Mouse (Mus musculus) left cerebral cortex, adult 11 months (tissue): ENCODE results near the gene Mylk.

Experiments
- DNase-seq: peaks from one replicate; pipeline ENCODE4 v3.0.0; 2022; ENCODE audit warnings: low spot score

Gene Mylk

GRCm38 (mm10) chr16:34946301-34946700 is 201.3 kb downstream of the Mylk start:
- no peak for DNase-seq

GRCm38 (mm10) chr16:34950935-34951334 is 205.9 kb downstream of the Mylk start:
- DNase-seq, result no peak

- no peak for DNase-seq
These were observed 207.2 kb downstream of the Mylk start for GRCm38 (mm10) chr16:34952254-34952653.

DNA sequence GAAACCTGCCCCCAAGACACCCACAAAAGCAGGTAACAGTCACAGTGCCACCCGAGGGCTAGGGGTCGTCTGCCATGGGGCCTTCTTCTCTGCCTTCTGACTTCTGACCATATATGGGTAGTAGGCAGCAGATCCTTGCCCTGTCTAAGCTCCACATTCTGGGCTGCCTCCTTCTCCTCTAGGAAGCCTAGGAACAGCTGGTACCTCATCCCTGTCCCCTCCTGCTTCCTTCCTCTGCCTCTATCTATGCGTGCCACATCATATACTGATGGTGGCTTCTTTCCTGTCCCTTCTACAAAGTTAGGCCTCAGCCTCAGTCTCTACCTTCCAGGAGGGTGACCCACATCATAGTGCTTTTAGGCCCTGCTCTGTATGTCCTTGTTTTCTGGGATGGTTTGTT is 207.8 kb downstream of the Mylk start:
- no peak for DNase-seq

DNA sequence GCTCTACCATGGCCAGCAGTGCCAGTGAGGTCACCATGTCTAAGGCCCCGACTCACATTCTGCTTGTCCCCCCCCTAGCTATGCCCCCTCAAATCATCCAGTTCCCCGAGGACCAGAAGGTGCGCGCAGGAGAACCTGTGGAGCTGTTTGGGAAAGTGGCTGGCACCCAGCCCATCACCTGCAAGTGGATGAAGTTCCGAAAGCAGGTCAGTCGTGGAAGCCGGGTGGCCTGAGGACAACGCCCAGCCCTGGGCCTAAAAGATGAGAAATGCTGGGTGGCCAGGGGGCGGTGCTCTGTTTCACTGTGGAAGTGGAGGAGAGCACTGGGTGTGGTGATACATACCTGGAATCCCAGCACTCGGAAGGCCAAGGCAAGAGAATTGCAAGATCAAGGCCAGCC is 208.5 kb downstream of the Mylk start:
- no peak for DNase-seq

DNA sequence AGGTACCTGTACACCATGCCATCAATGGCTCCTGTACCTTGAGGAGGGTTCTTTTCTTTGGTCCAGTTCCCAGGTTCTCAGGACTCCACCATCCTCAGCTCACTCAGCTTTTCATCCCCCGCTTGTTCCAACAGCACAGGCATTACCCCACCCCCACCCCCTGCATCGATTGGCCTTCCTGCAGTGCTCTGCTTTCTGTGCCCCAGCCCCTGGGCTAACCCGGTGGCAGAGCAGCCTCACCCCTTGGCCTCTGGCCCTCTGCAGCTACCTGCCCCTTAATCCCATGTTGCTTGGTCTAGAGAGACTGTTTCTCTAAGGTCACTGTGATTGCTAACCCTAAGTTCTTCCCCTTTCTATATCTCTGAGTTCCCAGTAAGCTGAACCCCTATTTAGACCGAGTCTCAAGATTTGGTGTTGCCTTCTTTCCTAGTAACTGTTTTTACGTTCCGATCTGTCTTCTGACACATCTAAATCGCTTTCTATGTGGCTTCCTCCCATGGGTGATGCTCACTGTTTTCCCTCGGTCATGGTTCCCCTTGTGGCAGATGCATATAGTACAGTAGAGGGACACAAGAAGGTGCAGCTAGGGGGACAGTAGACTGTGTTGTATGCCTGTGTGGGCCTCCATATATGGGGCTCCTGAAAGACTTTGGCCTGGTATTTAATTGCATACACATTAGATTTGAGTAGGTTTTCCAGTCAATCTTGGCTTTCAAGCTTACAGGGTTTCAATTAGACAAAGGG is 212.6 kb downstream of the Mylk start:
- no peak for DNase-seq

DNA sequence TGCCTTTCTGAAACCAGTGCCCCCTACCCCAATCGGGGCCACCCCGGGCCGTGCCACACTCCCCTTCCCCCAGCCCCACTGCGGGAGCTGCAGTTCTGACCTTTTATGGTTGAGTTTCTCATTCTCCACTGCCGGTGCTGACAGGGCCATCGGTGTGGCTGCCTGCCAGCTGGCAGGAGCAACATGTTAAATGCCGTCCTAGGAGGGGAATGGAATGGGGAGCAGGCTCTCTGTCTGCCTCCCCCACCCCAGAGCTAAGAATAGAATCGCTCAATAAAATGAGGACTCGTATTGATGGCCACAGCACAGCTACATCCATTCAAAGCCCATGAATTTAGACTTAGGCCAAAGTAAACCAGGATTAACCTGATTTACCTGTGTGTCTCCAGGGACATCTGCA is 213.7 kb downstream of the Mylk start:
- DNase-seq, result no peak

DNA sequence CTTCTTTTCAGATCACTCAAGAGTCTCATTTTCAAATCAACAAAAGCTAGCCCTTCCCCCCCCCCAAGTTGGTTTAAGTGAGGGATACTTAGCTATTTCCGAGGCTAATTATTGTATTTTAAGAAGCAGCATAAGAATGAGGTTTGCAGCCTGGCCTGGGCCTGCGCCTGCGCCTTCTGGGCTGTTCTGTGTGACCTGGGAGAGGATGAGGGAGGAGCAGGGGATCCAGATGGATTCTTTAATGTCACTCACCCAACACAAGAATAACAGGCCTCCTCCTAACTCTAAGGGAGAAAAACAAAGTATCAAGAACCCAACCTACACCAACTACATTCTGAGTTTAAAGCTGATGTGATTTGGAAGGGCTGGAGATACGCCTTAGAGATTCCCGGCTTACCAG is 214.3 kb downstream of the Mylk start:
- no peak for DNase-seq

- no peak for DNase-seq
These were observed 215.2 kb downstream of the Mylk start for GRCm38 (mm10) chr16:34960243-34960642.

- DNase-seq, result no peak
These were observed 216.0 kb downstream of the Mylk start for GRCm38 (mm10) chr16:34960866-34961582.

- no peak for DNase-seq
These were observed 217.3 kb downstream of the Mylk start for GRCm38 (mm10) chr16:34962322-34962721.

DNA sequence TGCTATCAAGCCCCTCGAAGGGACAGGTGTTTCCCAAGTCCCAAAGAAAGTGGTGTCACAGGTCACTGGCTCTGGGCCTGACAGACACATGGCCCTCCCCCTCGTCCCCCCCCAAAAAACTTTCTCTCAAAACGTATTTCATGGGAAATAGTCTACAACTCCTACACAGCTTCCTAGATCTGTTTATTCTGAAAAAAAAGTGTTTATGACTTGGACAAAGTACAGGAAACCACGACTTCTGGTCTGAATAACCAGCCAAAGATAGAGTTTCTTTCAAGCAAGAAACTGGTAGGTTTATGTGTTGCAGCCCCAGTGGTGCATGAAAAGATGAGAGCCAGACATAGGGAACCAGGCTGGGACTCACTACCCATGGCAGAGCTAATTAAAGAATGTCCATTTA is 218.0 kb downstream of the Mylk start:
- DNase-seq, result no peak

DNA sequence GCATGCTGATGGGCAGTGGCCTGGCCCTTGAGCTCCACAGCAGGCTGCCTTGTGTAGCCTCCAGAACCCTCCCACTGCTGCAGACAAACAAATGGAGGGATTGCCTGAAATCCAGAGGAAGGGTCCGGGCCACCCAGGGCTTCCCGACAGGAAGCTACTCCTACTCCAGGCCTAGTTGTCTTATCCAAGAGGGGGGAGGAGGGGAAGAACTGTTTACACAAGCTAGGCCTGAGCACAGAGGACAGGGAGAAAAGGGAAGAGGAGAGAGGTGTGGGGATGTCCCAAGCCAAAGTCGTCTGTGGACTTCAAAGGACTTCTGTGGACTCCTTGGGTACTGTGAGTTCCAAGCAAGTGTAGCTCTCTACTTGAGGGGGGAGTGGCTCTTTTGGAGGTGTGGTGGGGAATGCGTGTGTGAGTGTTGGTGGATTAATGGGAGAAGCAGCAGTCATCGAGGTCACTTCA is 221.6 kb downstream of the Mylk start:
- no peak for DNase-seq

- peak; percentile 63 for DNase-seq
These were observed 222.2 kb downstream of the Mylk start for GRCm38 (mm10) chr16:34967120-34967800.

DNA sequence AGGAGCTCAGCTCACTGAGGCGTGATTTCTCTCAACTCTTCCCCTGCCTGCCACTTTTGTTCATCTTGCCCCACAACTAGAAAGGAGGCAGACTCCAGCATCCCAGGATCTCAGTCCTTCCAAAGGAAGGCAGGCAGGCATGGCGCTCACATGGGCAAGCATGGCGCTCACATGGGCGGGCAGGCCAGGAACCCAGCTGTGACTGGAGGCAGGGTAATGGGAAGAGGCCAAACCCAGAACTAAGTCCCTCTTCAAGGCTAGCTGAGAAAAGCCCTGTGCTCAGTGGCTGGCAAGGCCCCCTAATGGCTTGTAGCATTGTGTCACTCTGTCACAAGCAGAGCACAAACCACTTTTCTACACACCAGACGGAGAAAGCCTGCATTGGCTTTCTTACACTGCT is 223.2 kb downstream of the Mylk start:
- DNase-seq, result no peak

DNA sequence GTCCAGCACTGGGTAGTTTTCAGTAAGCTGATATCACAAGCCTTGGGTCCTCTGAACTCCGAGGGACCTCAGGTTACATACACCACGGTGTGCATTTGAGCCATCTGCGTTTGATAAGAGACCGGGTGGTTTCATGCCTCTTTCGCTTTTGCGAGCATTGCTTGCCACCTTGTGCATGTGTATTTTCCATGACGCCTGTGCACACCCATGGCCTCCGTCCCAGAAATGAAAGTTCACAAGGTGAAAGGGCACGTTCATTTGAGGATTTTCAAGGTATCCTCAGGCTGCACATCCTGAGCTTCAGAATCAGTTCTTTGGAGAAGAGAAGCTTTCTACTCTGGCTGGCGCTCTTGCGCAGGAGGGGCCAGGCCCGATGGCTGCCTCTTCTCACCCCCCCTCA is 227.5 kb downstream of the Mylk start:
- no peak for DNase-seq

DNA sequence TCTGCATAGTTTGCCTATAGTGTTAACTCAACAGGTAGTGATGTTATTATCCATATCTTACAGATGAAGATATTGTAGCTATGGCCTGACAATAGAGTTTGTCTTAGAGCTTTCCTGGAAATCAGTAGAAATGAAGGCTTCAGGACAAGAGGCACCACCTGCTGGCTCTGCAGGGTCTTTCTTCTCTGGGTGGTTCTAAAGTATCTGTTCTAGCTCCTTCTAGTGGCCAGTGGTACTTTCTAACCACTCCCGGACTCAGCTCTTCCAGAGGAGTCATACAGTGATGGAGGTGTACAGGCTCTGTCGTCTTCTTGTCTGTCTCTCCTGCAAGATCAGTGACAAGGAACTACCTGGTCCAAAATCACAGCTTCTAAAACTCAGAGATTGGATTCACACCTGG is 230.5 kb downstream of the Mylk start:
- no peak for DNase-seq

DNA sequence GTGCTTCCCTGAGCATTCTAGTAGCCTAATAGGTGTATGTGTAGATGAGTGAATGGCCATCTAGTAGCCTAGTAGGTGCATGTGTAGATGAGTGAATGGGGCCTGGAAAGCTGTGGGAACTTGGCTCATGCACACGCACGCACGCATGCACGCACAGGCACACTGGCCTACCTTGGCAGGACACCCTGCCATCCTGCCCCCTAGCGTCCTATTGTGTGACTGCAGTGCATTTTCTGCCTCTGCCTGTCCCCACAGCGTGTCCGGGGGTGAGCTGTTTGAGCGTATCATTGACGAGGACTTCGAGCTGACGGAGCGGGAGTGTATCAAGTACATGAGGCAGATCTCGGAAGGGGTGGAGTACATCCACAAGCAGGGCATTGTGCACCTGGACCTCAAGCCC is 231.6 kb downstream of the Mylk start:
- no peak for DNase-seq

GRCm38 (mm10) chr16:34978018-34978417 is 233.0 kb downstream of the Mylk start:
- DNase-seq, result no peak

DNA sequence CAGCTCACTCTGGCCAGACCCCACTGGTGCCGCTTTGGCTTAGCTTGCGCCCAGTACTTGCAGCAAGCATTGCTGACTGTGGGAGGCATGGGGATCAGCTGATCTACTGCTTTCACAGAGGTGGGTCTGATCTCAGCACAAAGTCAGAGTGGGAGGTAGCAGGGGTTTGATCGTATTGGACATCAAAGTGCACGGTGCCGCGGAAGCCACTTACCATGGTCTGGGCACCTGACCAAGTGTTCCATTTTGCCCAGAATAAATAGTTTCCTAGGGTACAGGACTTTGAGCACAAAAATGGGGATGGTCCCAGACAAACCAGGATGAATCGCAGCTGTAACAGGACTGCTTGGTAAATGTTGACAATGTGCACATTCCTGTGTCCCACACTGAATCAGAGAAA is 236.0 kb downstream of the Mylk start:
- no peak for DNase-seq

DNA sequence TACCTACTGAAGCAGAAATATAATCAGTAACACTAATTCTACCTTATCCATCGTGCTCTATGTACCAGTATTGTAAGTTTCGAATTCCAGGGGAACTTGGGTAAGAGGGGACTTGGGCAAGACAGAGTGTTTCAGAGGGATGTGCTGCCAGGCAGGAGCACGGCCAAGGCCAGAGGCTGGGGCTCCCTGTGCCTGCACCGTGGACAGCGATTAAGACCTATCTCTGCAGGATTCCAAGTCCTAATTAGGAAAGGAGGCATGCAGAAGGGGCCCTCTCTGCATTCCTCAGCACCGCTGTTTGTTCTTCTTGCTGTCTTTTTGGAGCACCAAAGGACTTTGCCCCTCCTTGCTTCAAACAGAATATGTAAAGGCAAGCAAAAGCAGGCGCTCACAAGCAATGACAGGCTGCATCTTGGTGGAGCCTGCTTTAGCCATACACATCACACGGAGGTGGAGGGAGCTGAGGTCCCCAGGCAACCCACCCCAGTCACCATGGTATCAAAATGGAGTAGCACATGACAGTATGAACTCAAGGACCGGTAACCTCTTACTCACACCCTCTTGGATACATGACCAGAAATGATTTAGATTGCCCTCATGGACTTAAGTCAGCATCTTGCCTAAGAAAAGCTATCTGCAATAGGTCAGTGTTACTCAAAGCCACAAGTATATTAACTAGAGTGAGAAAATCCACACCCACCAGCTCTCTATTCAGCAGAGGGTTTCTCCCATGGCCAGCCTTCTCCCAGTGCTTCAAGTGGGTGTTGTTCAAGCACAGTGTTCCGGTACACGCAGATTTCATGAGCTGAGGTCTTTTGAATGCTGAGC is 239.4 kb downstream of the Mylk start:
- DNase-seq, result no peak

DNA sequence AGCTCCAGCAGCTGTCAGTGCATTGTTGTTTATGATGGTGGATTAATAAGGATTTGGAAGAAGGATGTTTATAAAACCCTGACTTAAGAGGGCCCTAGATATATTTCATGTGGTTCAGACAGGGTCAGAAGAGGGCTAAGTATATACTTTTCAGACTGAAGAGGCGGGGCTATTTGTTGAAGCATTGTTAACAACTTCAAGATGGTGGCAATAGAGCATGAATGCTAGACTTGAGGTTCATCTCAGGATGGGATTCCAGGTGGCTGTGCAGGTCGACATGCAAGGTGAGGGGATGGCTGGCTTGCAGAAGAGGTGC is 240.0 kb downstream of the Mylk start:
- no peak for DNase-seq
